Mouse (Mus musculus): ENCODE data around the gene Trpm6. TPM values are rescaled to one million over a fixed set of nuclear protein-coding genes. Genes with fewer than 3 reads are reported as not detected.
A peak's percentile ranks its signal among the peaks of the same experiment; 100 is the strongest.

Gene Trpm6
- polyA plus RNA-seq, 1 experiment from 2014 or later = 0.43 TPM

DNA sequence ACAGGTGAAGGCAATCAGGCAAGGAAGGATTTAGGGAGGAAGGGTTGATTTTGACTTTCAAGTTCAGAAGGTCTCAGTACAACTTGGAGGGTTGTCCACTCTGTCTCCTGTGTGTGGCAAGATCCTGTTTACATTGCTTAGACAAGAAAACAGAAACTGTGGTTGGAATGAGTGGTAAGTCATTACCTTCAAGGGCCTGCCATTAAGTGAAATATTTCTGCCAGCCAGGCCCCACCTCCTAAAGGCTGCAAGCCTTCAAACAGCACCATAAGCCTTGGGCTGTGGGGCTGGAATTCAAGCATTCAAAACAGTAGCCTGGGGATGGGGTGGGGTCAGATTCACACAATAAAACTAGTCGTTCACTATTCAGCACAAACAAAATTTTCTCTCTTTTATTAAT, 24.3 kb downstream of the Trpm6 start:
- no peak overlapping the region for H3K4me2 ChIP-seq (ENCODE audit: low read depth, severe bottlenecking)
- H3K9ac ChIP-seq (ENCODE audit: low read length) = no peak overlapping the region
- H3K9me3 ChIP-seq (ENCODE audit: control insufficient read depth, low read length) = no peaks in the 10 kb centered on the region
- H3K4me3 ChIP-seq (ENCODE audit: low read depth, low read length) = no peak overlapping the region
- 53% methylated on average over 1 of the region's 1 CpGs for WGBS
- H3K4me1 ChIP-seq (ENCODE audit: control insufficient read depth, insufficient read depth, low read length) = no peaks in the 10 kb centered on the region
- DNase-seq (ENCODE audit: low spot score) = no peak
- H3K27me3 ChIP-seq (ENCODE audit: control insufficient read depth, insufficient read depth, low read length) = no peaks in the 10 kb centered on the region
- no peak overlapping the region for H3K27ac ChIP-seq (replicated peaks; ENCODE audit: low read depth, low read length)
- no peaks in the 10 kb centered on the region for H3K36me3 ChIP-seq (ENCODE audit: control insufficient read depth, insufficient read depth, low read length)
- no peak for ATAC-seq (ENCODE audit: insufficient number of reproducible peaks, low FRiP score, low TSS enrichment, low read depth)

DNA sequence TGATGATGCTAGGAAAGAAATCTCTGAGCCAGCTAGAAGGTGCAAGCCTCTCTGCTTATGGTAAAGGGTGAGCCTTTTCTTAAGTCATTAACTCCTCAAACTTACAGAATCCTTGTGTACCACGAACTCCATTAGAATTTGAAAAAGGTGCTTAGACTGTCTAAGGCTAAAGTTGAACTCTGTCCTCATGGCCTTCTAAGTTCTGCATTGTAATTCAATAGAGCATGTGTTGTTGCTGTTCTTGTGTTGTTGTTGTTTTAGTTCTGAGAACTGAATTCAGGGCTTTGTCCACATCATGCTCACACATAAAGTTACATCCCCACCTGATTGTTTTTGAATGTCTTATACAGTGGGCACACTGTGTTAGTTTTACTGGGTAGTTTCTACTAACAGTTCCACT, 49.9 kb downstream of the Trpm6 start:
- Histone ChIP-seq H3K4me3 (ENCODE audit: low read depth, low read length) (no peak overlapping the region), H3K9me3 (ENCODE audit: control insufficient read depth, low read length) (no peaks in the 10 kb centered on the region), H3K4me2 (ENCODE audit: low read depth, severe bottlenecking) (no peak overlapping the region), H3K27ac (replicated peaks; ENCODE audit: low read depth, low read length) (no peak overlapping the region), H3K27me3 (ENCODE audit: control insufficient read depth, insufficient read depth, low read length) (no peaks in the 10 kb centered on the region), H3K36me3 (ENCODE audit: control insufficient read depth, insufficient read depth, low read length) (no peaks in the 10 kb centered on the region), H3K9ac (ENCODE audit: low read length) (no peak overlapping the region), H3K4me1 (ENCODE audit: control insufficient read depth, insufficient read depth, low read length) (no peaks in the 10 kb centered on the region)
- ATAC-seq (ENCODE audit: insufficient number of reproducible peaks, low FRiP score, low TSS enrichment, low read depth) (no peak), DNase-seq (ENCODE audit: low spot score) (no peak)
- WGBS = 91% methylated on average over 1 of the region's 1 CpGs

GRCm38 (mm10) chr19:18811264-18811663, 61.5 kb downstream of the Trpm6 start:
- no peak overlapping the region for H3K4me3 ChIP-seq (ENCODE audit: low read depth, low read length)
- H3K27me3 ChIP-seq (ENCODE audit: control insufficient read depth, insufficient read depth, low read length) = no peaks in the 10 kb centered on the region
- no peak for DNase-seq (ENCODE audit: low spot score)
- no peak overlapping the region for H3K27ac ChIP-seq (replicated peaks; ENCODE audit: low read depth, low read length)
- WGBS = 74% methylated on average over 3 of the region's 3 CpGs
- H3K4me1 ChIP-seq (ENCODE audit: control insufficient read depth, insufficient read depth, low read length) = no peaks in the 10 kb centered on the region
- H3K36me3 ChIP-seq (ENCODE audit: control insufficient read depth, insufficient read depth, low read length) = no peaks in the 10 kb centered on the region
- no peaks in the 10 kb centered on the region for H3K9me3 ChIP-seq (ENCODE audit: control insufficient read depth, low read length)
- ATAC-seq (ENCODE audit: insufficient number of reproducible peaks, low FRiP score, low TSS enrichment, low read depth) = no peak
- no peak overlapping the region for H3K4me2 ChIP-seq (ENCODE audit: low read depth, severe bottlenecking)
- no peak overlapping the region for H3K9ac ChIP-seq (ENCODE audit: low read length)

DNA sequence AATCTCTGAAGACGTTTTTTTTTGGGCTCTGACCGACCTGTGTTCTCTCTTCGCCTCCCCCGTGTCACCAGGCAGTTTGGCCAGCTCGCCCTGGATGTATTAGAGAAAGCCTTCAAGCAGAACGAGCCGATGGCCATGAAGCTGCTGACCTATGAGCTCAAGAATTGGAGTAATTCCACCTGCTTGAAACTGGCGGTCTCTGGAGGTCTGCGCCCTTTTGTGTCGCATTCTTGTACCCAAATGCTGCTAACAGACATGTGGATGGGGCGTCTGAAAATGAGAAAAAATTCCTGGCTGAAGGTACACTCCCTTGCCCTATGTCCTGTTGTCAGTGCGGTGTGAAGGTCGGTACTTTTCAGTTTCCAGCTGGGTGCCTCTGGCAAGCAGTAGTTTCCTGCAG, 65.4 kb downstream of the Trpm6 start:
- Histone ChIP-seq H3K27ac (replicated peaks; ENCODE audit: low read depth, low read length) (no peak overlapping the region), H3K4me3 (ENCODE audit: low read depth, low read length) (no peak overlapping the region), H3K27me3 (ENCODE audit: control insufficient read depth, insufficient read depth, low read length) (no peaks in the 10 kb centered on the region), H3K9ac (ENCODE audit: low read length) (no peak overlapping the region), H3K4me1 (ENCODE audit: control insufficient read depth, insufficient read depth, low read length) (no peaks in the 10 kb centered on the region), H3K36me3 (ENCODE audit: control insufficient read depth, insufficient read depth, low read length) (no peaks in the 10 kb centered on the region), H3K4me2 (ENCODE audit: low read depth, severe bottlenecking) (no peak overlapping the region), H3K9me3 (ENCODE audit: control insufficient read depth, low read length) (no peaks in the 10 kb centered on the region)
- ATAC-seq (ENCODE audit: insufficient number of reproducible peaks, low FRiP score, low TSS enrichment, low read depth) (no peak), DNase-seq (ENCODE audit: low spot score) (no peak)
- WGBS = 83% methylated on average over 13 of the region's 13 CpGs

GRCm38 (mm10) chr19:18817425-18817824, 67.6 kb downstream of the Trpm6 start:
- Histone ChIP-seq H3K36me3 (ENCODE audit: control insufficient read depth, insufficient read depth, low read length) (no peaks in the 10 kb centered on the region), H3K27me3 (ENCODE audit: control insufficient read depth, insufficient read depth, low read length) (no peaks in the 10 kb centered on the region), H3K27ac (replicated peaks; ENCODE audit: low read depth, low read length) (no peak overlapping the region), H3K9ac (ENCODE audit: low read length) (no peak overlapping the region), H3K9me3 (ENCODE audit: control insufficient read depth, low read length) (no peaks in the 10 kb centered on the region), H3K4me2 (ENCODE audit: low read depth, severe bottlenecking) (no peak overlapping the region), H3K4me3 (ENCODE audit: low read depth, low read length) (no peak overlapping the region), H3K4me1 (ENCODE audit: control insufficient read depth, insufficient read depth, low read length) (no peaks in the 10 kb centered on the region)
- ATAC-seq (ENCODE audit: insufficient number of reproducible peaks, low FRiP score, low TSS enrichment, low read depth) (no peak), DNase-seq (ENCODE audit: low spot score) (no peak)
- WGBS = 86% methylated on average over 2 of the region's 2 CpGs

- no peak for DNase-seq (ENCODE audit: low spot score)
- Histone ChIP-seq H3K4me3 (ENCODE audit: low read depth, low read length) (no peak overlapping the region), H3K4me2 (ENCODE audit: low read depth, severe bottlenecking) (no peak overlapping the region), H3K27me3 (ENCODE audit: control insufficient read depth, insufficient read depth, low read length) (no peaks in the 10 kb centered on the region), H3K27ac (replicated peaks; ENCODE audit: low read depth, low read length) (no peak overlapping the region), H3K9me3 (ENCODE audit: control insufficient read depth, low read length) (no peaks in the 10 kb centered on the region), H3K4me1 (ENCODE audit: control insufficient read depth, insufficient read depth, low read length) (no peaks in the 10 kb centered on the region), H3K9ac (ENCODE audit: low read length) (no peak overlapping the region), H3K36me3 (ENCODE audit: control insufficient read depth, insufficient read depth, low read length) (no peaks in the 10 kb centered on the region)
- WGBS = 84% methylated on average over 2 of the region's 2 CpGs
- no peak for ATAC-seq (ENCODE audit: insufficient number of reproducible peaks, low FRiP score, low TSS enrichment, low read depth)
Observed at GRCm38 (mm10) chr19:18828601-18829000, 78.8 kb downstream of the Trpm6 start.

DNA sequence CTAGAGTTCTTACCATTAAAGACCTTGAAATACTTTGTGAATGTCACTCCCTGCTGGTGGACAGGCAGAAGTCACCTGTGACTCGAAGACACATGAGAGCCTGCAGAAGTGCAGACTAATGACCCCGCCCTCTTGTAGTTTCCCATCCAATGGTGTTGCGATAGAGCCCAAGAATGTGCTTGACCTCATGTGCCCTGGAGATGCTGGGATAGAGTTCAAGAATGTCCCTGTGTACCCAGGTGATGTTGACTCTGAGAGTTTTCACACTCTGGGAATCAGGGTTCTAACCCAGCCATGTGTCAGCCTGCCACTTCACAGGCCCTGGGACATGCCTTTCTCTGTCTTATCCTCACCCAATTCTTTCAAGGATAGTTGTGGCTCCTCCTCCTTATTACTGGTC, 81.4 kb downstream of the Trpm6 start:
- Histone ChIP-seq H3K4me3 (ENCODE audit: low read depth, low read length) (no peak overlapping the region), H3K27me3 (ENCODE audit: control insufficient read depth, insufficient read depth, low read length) (no peaks in the 10 kb centered on the region), H3K9ac (ENCODE audit: low read length) (no peak overlapping the region), H3K27ac (replicated peaks; ENCODE audit: low read depth, low read length) (no peak overlapping the region), H3K4me2 (ENCODE audit: low read depth, severe bottlenecking) (no peak overlapping the region), H3K9me3 (ENCODE audit: control insufficient read depth, low read length) (no peaks in the 10 kb centered on the region), H3K4me1 (ENCODE audit: control insufficient read depth, insufficient read depth, low read length) (no peaks in the 10 kb centered on the region), H3K36me3 (ENCODE audit: control insufficient read depth, insufficient read depth, low read length) (no peaks in the 10 kb centered on the region)
- DNase-seq (ENCODE audit: low spot score) (no peak), ATAC-seq (ENCODE audit: insufficient number of reproducible peaks, low FRiP score, low TSS enrichment, low read depth) (no peak)
- 89% methylated on average over 3 of the region's 3 CpGs for WGBS

DNA sequence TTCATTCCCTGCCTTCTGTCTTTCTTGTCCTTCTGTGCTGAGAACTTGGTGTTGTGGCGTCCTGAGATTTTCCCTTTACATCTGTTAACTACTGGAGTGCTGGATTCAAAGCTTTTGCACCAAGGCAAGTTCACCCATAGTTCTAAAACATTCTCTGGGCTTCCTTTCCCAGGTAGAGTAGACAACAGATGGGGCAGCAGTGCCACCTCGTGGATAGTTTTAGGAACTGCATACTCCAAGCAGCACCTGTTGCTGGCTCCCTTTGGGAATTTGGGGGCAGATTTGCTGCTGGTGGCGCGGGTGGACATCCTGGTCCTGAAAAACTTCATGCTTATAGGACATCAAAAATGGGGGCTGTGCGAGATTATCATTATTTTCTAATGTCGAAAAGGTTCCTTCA, 85.2 kb downstream of the Trpm6 start:
- Histone ChIP-seq H3K4me1 (ENCODE audit: control insufficient read depth, insufficient read depth, low read length) (no peaks in the 10 kb centered on the region), H3K27ac (replicated peaks; ENCODE audit: low read depth, low read length) (no peak overlapping the region), H3K4me3 (ENCODE audit: low read depth, low read length) (no peak overlapping the region), H3K27me3 (ENCODE audit: control insufficient read depth, insufficient read depth, low read length) (no peaks in the 10 kb centered on the region), H3K36me3 (ENCODE audit: control insufficient read depth, insufficient read depth, low read length) (no peaks in the 10 kb centered on the region), H3K9ac (ENCODE audit: low read length) (no peak overlapping the region), H3K9me3 (ENCODE audit: control insufficient read depth, low read length) (no peaks in the 10 kb centered on the region), H3K4me2 (ENCODE audit: low read depth, severe bottlenecking) (no peak overlapping the region)
- DNase-seq (ENCODE audit: low spot score) = peak; percentile 85
- ATAC-seq (ENCODE audit: insufficient number of reproducible peaks, low FRiP score, low TSS enrichment, low read depth) = no peak
- 12% methylated on average over 6 of the region's 6 CpGs for WGBS

GRCm38 (mm10) chr19:18841789-18842562, 92.2 kb downstream of the Trpm6 start:
- no peak overlapping the region for H3K4me3 ChIP-seq (ENCODE audit: low read depth, low read length)
- H3K36me3 ChIP-seq (ENCODE audit: control insufficient read depth, insufficient read depth, low read length) = no peaks in the 10 kb centered on the region
- no peak overlapping the region for H3K27ac ChIP-seq (replicated peaks; ENCODE audit: low read depth, low read length)
- ATAC-seq (ENCODE audit: insufficient number of reproducible peaks, low FRiP score, low TSS enrichment, low read depth) (no peak), DNase-seq (ENCODE audit: low spot score) (no peak)
- no peak overlapping the region for H3K4me2 ChIP-seq (ENCODE audit: low read depth, severe bottlenecking)
- H3K4me1 ChIP-seq (ENCODE audit: control insufficient read depth, insufficient read depth, low read length) = no peaks in the 10 kb centered on the region
- 83% methylated on average over 19 of the region's 19 CpGs for WGBS
- H3K9ac ChIP-seq (ENCODE audit: low read length) = no peak overlapping the region
- H3K9me3 ChIP-seq (ENCODE audit: control insufficient read depth, low read length) = no peaks in the 10 kb centered on the region
- no peaks in the 10 kb centered on the region for H3K27me3 ChIP-seq (ENCODE audit: control insufficient read depth, insufficient read depth, low read length)
